Mouse (Mus musculus) adrenal gland, postnatal 4 days (tissue): ENCODE measurements around the gene Gid4. TPM values are rescaled to one million over a fixed set of nuclear protein-coding genes. Genes with fewer than 3 reads are reported as not detected.
"Not testable (repeated sequence)": the region's sequence is repeated elsewhere in the genome, so short reads cannot be mapped to it uniquely, and the experiment has no call there.

Experiments used
- DNase-seq, 2 experiments: peaks; one replicate each; pipeline ENCODE4 v3.0.0; 2021 to 2022; ENCODE audit warnings: low spot score in 2 of 2, mixed read lengths in 2 of 2
- total RNA-seq, 2 experiments: library from RNA; stranded (reverse); gene quantifications; 2 replicates each; pipeline ENCODE4 v1.2.3; 2021

The Gid4 gene
- total RNA-seq, 2 experiments from 2014 or later: 32.1 to 32.8 TPM

DNA sequence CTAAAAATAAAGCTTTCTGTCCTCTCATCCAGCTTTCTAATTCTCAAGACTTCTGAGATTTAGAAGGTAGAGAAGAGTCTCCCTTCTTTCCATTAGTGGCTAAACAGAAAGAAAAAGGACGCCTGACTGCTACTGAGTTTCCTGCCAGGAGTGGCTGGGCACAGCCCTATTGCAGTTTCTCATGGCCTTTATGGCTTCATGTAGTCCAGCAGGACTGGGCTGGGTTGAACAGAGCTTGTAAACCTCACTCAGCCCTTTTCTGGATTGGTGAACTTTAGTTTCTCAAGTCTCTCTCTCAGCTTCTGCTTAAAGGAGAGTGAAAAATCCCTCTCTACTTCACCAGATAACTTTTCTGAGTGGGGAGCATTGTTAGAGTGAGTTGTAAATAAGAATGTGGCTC is 9.5 kb downstream of the Gid4 start:
- DNase-seq: no peak

DNA sequence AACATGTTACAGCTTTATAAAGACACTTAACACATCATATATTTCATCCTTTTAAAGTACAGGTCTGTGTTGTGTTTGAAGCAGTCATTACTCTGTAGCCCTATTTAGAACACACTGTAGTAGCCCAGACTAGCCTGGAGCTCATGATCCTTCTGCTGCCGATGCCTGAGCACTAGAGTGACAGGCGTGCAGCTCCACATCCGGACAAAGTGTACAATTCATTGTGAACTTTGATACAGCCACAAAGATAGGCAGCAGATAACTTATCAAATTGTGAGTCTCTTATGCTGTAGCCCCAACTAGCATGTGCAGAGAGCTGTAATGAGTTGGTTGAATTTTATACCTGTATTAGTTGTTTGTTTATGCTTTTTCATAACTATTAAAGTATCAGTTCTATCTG is 10.7 kb downstream of the Gid4 start:
- DNase-seq: no peak

DNA sequence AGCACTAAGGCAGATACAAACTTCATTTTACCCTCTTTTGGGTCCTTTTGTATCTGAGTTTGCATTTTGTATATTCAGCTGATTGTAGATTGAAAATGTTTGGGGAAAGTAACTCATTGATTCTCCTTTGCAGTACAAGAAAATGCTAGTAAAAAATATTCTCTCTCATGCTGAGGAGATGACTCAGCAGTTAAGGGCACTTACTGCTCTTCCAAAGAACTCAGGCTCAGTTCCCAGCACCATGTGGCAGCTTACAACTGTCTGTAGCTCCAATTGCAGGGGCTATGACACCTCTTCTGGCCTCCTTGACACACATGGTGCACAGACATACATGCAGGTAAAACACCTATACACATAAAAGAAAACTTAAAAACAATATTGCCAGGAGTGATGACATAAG is 16.6 kb downstream of the Gid4 start:
- no peak for DNase-seq

DNA sequence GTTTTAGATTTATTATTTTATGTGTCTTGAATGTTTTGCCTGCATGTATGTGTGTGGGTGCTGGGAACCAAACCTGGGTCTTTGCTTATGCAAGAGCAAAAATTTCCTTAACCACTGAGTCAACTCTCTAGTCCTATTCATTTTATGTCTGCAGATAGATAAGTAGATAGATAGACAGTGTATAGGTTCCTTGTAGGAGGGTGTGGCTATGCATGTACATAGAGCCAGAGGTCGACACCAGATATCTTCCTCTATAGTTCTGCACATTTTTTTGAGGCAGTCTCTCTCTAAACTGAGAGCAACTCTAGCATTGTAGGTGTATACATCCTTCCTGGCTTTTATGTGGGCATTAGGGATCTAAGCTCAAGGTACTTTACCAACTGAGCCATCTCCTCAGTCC is 18.2 kb downstream of the Gid4 start:
- DNase-seq: no peak

DNA sequence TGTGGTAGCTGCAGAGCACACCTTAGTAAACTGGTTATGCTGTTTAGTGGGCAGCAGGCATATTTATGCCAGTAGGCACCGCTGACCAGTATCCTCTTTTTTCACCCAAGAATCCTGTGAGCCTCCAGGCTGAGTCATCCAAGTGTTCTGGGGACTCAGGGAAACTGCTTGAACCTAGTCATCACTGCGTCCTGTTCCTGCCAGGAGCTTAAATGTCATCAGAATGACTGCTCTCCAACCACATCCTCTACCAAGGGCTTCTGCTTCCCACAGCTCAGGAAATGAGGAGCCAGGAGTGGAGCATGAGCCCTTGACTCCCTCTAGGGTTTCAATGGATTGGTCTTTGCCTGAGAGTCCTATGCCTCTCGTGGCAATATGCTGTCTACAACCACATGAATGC is 19.7 kb downstream of the Gid4 start:
- no peak for DNase-seq

DNA sequence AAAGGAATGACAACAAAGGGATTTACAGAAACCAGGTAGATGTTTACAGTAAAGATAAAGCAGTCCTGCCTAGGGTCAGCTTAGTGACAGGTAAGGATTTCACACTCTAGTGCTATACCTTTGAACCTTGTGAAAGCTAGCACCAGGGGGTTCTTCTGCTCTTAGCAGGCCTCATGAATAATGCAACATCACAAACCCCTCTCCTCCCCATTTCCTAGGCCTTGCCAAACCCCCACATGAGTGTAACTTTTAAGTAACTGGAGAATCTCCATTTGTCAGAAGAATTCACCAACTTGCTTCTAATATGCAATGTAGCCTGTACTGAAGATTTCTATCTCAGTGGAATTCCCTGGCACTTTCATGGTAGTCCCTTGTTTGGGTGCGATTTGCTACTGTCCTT is 22.7 kb downstream of the Gid4 start:
- DNase-seq: not testable (repeated sequence)

DNA sequence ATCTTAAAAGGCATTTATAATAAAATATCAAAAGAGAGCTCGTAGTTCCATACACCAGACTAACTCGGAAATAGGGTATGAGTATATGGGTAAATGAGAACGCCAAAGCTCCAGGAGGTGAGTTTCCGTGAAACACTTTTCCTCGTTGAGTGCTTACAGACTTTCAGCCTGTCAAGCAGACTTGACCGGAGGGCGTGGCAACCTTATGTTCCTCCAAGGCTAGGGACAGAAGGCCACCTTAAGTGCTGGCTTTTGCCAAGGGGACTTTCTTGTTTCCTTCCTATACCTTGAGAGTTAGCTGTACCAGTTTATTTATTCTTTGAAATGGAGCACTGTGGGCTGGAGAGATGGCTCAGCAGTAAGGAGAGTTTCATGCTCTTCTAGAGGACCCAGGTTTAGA is 23.2 kb downstream of the Gid4 start:
- DNase-seq: no peak

DNA sequence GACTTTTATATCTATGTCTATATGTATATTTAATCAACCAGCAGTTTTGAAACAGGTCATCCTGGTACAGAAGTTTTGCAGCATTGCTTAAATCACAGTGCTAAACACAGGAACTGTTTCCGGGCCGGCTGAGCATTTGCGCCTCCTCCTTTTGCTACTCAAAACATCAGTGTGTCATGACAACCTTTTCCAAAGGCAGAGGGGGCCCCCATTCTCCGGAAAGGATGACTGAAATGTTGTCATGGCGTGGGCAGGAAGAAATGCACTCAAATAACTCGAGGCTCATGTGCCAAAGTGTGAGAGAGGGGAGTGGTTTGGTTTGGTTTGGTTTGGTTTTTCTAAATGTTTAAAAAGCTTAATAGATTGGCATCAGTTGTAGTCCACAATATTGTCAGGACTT is 26.0 kb downstream of the Gid4 start:
- no peak for DNase-seq

DNA sequence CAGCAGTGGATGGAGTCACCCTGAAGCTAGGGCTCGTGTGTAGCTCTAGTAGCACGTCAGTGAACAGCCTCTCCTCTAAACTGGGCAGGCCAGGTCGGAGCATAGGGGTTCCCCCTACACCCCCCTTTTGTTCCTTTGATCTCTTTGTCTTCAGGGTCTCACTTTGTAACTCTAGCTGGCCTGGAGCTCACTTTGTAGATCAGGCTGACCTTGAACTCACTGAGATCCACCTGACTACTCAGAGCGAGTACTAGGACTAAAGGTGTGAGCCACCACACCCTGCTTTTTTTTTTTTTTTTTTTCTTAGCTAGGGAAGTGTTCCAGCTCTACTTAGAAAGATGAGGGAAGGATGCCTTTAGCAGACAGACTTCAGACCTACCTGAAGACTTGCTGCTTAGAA is 27.1 kb downstream of the Gid4 start:
- DNase-seq: no peak

DNA sequence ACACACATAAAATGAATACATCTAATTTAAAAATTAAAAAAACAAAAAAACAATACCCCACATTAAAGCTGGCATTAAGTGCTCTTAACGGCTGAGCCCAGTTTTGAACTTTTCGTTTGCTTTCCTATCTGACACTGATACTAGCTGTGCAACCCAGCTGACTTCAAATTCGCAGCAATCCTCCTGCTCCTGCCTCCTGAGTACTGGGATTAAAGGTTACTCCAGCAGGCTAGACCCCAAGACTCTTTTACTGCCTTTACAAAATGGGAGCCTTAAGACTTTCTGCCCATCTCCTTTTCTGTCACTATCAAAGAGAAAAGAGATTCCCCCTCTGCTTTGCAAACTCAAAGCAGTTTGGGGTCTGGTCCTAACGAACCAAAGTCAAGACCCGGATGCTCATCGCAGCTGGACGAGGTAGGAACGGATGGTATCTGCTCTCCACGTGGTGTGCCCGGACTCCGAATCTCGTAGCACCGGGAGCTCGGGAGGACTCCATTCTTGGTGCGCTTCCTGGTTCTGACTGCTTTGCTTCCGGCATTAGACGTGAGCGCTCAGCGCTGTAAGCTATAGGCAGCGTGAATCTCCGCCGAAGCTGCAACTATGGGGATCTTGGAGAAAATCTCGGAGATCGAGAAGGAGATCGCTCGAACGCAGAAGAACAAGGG is 37.3 kb downstream of the Gid4 start, which contains the start of gene Drg2:
Gene Drg2, plus strand, starts transcription at position 512 of the 665 bp plus-strand sequence.
- DNase-seq: peak; percentile 71 to 75

DNA sequence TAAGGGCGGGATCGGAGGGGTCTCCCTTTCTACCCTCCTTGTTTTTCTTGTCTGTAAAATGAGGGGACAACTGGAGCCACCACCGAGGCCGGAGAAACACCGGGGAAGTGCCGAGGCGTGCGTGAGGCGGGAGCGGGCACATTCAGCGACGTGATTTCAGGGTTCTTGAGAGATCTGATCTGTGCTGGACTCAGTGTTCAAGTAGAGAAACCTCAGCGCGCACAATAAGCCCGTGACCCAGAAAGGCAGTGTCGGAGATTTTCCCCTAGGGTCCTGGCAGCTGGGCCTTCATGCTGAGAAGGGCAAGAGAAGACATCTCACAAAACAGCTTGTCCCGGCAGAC is 37.8 kb downstream of the Gid4 start:
- DNase-seq: no peak

DNA sequence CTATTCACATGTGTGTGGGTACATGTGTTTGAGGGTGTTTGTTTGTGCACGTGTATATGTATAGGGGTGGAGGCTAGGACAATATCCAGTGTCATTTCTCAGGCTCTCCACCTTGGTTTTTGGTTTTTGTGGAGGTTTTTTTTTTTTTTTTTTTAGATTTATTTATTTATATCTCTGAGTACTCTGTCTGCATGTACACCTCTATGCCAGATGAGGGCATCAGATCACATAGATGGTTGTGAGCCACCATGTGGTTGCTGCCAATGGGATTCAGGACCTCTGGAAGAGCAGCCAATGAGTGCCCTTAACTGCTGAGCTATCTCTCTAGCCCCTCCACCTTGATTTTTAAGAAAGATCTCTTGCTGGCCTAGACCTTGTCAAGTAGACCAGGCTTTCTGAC is 41.0 kb downstream of the Gid4 start:
- DNase-seq: no peak

DNA sequence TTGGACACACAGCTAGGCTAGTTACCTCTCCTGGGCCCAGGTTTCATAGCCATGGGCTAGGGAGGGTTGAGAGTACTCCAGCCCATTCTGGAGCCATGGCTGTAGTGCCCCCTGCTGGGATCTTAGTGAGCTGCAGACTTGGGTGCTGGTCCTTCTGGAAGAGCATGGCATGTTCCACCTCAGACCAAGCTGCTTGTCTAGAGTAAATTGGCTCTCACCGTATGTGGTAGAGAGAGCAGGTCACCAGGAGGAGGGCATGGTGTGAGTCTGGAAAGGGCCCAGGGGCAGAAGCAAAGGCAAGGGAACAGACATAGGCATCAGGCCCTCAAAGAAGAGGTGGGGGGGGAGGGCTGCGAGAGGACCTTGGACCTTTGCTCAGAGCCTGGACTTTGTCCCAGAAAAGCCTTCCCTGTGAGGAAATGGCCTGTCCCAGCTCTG is 49.0 kb downstream of the Gid4 start:
- peak in 1 of 2 experiments; percentile 38 for DNase-seq

DNA sequence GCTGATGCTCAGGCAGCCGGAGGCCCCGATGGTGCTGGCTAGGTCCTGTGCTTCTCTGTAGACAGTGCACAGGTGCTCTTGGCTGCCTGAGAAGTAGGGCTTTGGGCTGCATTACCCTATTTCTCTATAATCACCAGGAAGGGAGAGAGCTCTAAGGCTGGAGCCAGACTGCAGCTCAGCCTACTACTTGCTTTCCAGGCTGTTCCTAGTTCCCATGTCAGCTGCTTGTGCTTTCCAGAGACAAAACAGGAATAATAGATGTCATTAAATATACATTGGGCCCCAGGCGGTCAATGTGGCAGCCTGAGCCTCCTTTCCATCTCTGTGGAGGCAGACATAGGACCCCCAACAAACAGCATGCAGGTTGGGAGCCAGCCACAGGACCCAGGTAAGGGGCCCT is 52.1 kb downstream of the Gid4 start, which contains the start of gene Myo15:
Gene Myo15, plus strand, starts transcription at position 301 of the 400 bp plus-strand sequence.
- DNase-seq: no peak

DNA sequence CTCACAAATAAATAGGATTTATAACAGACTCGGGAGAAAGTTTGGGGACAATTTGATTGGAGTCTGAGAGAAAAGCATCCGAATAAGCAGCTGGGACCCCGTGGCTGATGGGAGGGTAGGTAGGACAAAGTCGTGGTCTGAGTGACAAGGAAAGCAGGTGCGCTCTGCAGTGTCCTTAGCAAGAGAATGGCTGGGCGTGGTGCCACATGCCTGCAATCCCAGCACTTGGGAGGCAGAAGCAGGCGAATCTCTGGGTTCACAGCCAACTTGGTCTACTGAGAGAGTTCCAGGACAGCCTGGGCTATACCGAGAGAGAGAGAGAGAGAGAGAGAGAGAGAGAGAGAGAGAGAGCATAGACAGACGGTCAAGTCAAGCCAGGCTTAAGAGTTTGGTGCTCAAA is 53.8 kb downstream of the Gid4 start:
- DNase-seq: no peak

DNA sequence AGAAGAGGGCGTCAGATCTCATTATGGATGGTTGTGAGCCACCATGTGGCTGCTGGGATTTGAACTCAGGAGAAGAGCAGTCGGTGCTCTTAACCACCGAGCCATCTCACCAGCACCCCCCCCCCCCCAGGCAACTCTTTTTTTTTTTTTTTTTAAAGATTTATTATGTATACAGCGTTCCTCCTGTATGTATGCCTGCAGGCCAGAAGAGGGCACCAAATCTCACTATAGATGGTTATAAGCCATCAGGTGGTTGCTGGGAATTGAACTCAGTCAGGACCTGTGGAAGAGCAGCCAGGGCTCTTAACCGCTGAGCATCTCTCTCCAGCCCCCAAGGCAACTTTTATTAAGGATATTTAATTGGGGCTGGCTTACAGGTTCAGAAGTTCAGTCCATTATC is 57.6 kb downstream of the Gid4 start:
- DNase-seq: no peak

DNA sequence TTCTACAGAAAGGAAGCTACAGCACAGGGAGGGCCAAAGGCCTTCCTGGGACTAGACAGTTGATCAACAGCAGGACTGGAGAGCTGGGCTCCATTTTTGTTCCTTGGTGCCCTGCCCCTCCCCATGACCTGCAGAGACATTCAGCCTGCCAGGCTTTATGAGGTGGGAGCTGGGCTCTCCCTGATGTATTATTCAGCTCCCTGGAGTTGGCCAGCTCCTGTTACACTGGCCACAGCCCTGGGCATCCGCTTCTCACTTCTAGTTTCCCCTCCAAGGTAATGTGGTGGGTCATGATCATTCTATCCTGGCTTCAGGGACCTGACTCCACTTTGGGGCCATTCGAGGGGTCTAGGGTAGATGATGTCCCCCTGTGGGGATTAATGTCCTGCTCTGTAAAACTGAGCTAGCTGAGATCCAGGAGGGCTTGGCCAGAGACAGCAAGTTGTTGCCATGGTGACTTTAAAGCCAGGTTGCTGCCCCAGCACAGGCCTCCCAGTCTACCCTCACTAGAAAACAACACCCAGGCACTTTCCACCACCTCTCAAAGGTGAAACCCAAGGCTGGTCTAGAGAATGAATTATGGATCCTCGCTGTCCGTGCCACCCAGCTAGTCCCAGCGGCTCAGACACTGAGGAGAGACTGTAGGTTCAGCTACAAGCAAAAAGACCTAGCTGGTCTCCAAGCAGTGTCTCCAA is 58.9 kb downstream of the Gid4 start:
- DNase-seq: no peak

DNA sequence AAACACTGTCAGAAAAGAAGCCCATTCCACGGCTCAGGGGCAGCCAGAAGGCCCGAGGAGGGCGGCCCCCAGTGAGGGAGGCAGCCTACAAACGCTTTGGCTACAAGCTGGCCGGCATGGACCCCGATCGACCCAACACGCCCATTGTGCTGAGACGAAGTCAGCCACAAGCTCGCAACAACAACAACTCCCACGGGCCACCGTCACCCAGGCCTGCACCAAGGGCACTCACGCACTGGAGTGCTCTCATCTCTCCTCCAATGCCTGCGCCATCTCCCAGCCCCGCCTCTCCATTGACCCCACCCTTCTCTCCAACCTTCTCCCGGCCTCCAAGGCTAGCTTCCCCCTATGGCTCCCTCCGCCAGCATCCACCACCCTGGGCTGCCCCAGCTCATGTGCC is 61.2 kb downstream of the Gid4 start:
- DNase-seq: peak; percentile 23 to 26

DNA sequence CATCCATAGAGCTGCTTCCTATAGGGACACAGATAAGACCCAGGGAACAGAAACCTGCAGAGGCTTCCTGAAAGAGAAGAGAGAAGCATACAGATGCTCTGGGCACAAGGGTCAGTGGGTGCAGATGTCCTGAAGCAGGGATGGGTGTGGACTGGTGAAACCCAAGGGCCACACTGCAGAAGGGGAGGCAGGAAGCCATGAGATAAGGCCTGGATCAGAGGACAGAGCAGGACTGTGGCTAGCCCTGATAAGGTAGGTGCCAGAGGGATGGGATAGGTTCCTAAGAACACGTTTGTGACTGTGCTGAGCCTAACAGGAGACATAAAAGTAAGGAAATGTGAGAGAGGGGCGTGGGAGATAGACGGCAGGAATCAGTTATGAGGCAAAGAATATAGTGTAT is 69.3 kb downstream of the Gid4 start:
- DNase-seq: no peak

DNA sequence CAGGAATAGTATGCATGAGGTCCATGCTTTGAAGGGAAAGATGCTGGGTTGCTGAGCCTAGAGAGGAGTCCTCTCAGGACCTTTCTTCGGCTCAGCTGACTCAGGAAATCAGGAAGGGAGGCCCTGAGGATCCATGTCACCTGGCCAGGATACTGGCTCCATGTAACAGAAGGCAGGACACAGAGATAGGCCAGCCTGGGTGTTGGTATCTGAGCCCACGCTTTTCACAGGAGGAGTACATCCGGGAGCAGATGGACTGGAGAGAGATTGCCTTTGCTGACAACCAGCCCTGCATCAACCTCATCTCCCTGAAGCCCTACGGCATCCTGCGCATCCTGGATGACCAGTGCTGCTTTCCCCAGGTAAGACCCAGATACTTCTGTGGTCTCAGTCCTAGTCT is 75.8 kb downstream of the Gid4 start:
- no peak for DNase-seq

DNA sequence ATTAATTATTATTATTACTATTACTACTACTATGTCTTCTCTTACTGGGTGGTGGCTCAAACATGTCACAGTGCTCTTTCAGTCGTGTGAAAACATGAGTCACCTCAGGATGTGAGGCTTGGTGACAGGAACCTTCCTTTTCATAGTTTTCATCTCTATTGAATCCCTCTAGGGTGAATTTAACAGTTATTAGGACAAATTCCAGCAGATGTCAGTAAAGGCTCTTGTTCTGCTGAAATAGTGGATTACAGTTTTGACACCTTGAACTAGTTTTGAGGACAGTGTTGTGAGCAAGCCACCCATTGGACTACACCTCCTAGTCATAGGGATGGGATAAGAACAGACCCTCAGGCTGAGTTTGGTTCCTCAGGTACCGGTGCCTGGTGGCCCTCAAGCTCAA is 78.7 kb downstream of the Gid4 start:
- DNase-seq: no peak
